Mouse (Mus musculus) T-helper 17 cell (primary cell): Measurements from ENCODE around the gene Reln.

Source experiments
- in situ Hi-C, 2 experiments: fragments of 300-600 bp; cut with MboI, MseI; formaldehyde crosslinking; loops; 1 replicate in 1 of 2; 2 replicates in 1 of 2; pipeline ENCODE4 v1.15.1; 2025; ENCODE audit warnings: high pct_unique_total_duplicates in 2 of 2

The Reln gene

DNA sequence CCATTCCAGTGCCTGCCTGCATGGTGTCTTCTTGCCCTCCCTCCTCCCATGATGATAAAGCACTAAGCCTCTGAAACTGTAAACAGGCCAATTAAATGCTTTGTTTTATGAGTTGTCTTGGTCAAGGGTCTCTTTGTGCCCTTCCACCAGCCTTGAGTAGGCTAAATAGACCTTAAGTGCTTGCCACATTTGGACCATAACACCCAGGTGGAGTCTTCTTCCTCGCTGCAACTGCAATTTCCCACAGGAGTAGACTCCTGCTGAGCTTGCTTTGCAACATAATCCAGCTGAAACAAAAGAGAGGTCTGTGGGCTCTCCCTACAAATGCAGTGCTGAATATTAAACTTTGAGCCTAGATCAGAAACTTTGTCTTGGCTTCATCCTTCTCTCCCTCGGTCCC lies 35.5 kb downstream of the Reln start:
- in situ Hi-C loops = loop anchor here in 1 of 2 experiments (10.0 kb wide), 1 partner anchor 1326 kb away; no protein-coding TSS in a partner anchor

DNA sequence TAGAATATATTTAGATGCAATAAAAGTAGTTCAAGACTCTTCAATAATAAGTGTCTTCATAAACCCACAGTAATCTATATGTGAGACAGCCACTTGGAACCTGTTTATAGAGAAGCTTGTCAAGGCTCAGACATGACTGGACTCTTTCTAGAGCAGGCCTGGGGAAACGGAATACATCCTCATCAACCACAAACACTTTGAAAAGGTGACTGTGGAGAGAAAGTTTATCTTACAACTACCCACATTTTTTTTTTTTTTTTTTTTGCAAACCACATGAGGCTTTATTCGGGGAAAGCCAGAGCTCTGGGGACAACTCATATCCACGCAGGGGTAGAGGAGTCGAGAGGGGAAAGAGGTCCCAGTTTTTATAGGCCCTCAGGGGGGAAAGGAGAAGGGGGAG lies 36.6 kb downstream of the Reln start:
- in situ Hi-C loops = loop anchor here in 1 of 2 experiments (10.0 kb wide), 1 partner anchor 1327 kb away; no protein-coding TSS in a partner anchor

- in situ Hi-C loops = loop anchor here in 1 of 2 experiments (10.0 kb wide), 1 partner anchor 1328 kb away; no protein-coding TSS in a partner anchor
These were observed 37.4 kb downstream of the Reln start for GRCm38 (mm10) chr5:22307072-22307471.

GRCm38 (mm10) chr5:22303709-22304108 lies 40.8 kb downstream of the Reln start:
- in situ Hi-C loops = loop anchor here in 1 of 2 experiments (10.0 kb wide), 1 partner anchor 1331 kb away; no protein-coding TSS in a partner anchor

DNA sequence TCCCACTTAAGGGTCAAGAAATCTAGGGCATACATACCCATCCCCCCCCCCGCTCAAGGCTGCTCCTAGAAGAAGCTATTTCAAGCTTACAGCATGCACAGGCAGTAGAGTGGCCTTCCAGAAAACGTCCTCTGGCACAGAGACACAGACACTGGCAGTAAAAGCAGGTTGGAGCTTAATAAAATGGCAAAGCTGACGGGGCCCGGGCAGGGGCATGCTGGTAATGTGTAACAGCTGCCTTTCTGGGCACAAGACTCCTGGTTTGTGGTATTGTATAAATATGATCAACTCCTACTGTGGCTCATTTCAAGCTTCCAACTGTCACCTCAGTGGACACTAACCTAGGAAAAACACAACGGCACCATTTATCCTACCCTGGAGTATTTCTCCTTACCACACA lies 42.2 kb downstream of the Reln start:
- in situ Hi-C loops = loop anchor here in 1 of 2 experiments (10.0 kb wide), 1 partner anchor 1332 kb away; no protein-coding TSS in a partner anchor

GRCm38 (mm10) chr5:22300788-22301187 lies 43.7 kb downstream of the Reln start:
- in situ Hi-C loops = loop anchor here in 1 of 2 experiments (10.0 kb wide), 1 partner anchor 1334 kb away; no protein-coding TSS in a partner anchor

- in situ Hi-C loops = loop anchor here in 1 of 2 experiments (10.0 kb wide), 1 partner anchor 1335 kb away; no protein-coding TSS in a partner anchor
These were observed 44.5 kb downstream of the Reln start for GRCm38 (mm10) chr5:22300046-22300445.

DNA sequence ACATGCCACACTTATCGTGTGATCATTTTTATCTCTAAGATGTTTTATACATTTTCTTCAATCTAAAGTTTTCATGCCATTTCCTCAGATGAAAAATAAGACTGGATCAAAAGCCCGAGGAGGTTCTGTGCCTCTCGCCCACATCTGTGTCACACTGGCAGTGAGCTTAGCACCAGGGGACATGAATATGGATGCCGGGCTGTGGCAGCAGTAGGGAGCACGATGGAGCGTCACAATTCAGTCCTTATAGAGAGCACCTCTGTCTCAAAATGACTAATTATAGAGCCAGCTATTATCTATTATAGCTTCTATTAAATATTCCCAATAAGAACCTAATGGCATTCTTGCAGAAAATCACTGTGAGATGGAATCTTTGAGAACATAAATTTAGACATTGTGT lies 49.3 kb downstream of the Reln start:
- in situ Hi-C loops = no loop called here

GRCm38 (mm10) chr5:22291409-22291808 lies 53.1 kb downstream of the Reln start:
- in situ Hi-C loops = no loop called here

DNA sequence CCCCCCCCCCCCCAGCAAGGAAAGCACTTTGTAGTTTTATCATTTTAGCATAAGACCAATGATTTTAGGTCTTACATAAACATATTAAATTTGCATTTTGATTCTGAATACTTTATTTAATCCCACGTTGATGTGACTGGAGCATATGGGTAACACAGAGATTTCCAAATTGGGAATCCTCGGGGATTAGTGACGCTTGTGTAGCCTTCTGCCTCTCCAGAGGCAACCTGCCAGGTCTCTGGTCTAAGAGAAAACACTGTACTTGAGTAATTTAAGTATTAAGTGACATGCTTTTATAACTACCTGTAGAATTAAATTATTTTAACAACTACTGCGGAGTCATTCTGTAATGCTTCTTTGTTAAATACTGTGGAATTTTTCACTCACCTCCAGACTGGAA lies 59.1 kb downstream of the Reln start:
- in situ Hi-C loops = loop anchor here in 1 of 2 experiments (10.0 kb wide), 1 partner anchor 59 kb away; the partner anchor contains the start of gene Reln

- in situ Hi-C loops = loop anchor here in 1 of 2 experiments (10.0 kb wide), 1 partner anchor 63 kb away; the partner anchor contains the start of gene Reln
These were observed 62.3 kb downstream of the Reln start for GRCm38 (mm10) chr5:22282141-22282665.

GRCm38 (mm10) chr5:22280534-22281164 lies 63.9 kb downstream of the Reln start:
- in situ Hi-C loops = loop anchor here in 1 of 2 experiments (10.0 kb wide), 1 partner anchor 64 kb away; the partner anchor contains the start of gene Reln

GRCm38 (mm10) chr5:22279201-22279600 lies 65.3 kb downstream of the Reln start:
- in situ Hi-C loops = no loop called here

DNA sequence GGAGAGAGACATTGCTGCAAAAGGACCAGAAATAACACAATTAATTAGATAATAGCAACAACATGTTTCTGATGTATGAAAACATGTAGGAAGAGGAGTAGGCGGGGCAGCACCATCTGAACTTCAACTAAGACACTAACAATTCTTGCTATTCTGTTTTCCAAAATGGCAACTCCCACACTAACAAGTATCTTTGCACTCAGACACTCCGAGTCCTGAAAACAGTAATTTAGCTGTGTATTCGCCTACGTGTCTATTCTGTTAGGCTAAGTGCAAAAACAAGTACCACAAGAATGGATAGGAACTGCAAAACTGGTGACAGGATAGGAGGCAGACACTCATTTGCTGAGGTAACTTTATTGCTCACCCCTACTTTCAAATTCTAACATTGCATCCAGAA lies 70.4 kb downstream of the Reln start:
- in situ Hi-C loops = no loop called here

DNA sequence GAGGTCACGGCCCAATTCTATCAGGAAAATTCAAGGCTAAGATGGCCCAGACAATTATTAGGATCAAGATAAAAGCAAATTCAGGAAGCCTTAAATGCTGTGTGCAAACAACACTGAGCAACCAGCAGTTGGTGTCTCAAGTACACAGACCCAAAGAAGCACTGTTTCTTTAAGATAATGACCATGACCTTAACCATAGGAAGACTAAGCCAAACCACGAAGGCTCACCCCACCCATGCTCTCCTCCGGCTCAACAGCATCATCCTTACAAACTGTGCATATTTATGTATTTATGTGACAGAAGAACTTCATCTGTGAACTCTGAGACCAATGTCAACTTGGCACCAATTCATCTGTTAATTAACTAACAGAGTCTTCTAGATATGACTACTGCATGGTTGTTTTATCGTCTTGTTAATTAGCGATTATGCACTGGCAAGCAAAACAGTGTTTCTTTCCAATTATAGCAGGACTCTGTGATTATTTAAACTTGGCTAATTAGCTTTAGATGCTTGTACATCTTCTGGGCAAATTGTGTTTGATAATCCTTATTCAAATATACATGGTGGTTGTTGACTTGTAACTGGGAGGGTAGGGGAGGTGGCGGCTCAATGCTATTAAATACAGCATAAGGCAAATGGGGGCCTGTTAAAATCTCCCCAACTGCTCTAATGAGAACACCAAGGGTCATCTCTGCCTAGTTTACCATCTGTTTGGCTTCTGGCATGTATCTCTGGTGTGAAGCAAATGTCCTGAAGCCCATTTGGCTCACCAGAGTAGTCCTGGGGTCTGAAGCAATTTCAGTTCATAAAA lies 77.8 kb downstream of the Reln start:
- in situ Hi-C loops = loop anchor here in 1 of 2 experiments (10.0 kb wide), 1 partner anchor 982 kb away; no protein-coding TSS in a partner anchor

DNA sequence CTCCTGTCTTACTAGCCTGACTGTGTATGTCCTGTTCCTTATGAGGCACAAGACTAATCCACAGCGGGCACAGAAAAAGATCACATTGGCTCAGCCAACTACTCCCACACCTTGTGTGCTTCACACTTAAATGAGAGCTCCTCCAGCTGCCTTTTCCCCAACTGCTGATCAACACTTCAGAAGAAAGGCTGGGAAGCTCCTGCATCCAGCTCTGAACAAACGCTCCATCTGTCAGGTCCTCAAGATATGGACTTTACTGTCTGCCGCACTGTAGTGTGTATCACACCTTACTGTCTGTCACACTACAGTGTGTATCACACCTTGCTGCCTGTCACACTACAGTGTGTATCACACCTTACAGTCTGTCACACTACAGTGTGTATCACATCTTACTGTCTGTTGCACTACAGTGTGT lies 82.1 kb downstream of the Reln start:
- in situ Hi-C loops = loop anchor here in 1 of 2 experiments (10.0 kb wide), 1 partner anchor 978 kb away; no protein-coding TSS in a partner anchor

DNA sequence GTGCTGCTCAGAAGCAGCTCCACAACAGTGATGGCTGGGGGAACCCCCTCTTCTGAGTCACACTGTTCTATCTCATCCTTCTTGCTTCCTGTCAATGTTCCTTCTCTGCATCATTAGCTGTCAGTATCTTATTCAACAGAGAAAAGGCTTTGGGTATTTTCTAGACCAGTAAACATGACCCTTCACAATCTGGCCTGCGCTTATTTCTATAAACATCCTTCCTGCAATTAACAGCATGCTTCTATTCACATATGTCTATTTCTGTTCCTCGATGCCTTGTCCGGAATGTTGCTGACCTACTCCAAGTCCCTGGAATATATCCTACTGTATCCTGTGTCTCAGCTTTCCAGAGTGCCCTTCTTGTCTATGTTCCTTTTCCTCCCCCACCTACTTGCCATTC lies 89.2 kb downstream of the Reln start:
- in situ Hi-C loops = no loop called here

- in situ Hi-C loops = no loop called here
These were observed 90.6 kb downstream of the Reln start for GRCm38 (mm10) chr5:22253910-22254309.

DNA sequence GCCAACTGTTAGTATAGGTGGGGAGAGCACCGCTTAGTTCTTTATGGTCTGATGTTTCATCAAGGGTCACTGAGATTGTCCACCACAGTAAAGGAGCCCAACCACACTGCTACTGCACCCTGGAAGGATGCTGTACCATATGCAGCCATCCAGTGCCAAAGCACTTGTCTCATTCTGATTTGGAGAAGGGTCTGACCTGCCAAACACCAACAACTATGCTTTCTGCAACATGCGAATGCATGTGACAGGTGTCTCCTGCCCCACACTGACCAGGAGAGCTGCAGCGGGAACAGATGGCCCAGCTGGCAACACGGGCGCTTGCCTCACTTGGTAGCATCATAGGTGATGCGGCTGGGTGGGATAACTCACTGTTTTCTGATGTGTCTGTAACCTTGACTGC lies 91.2 kb downstream of the Reln start:
- in situ Hi-C loops = no loop called here

- in situ Hi-C loops = no loop called here
These were observed 96.7 kb downstream of the Reln start for GRCm38 (mm10) chr5:22247850-22248249.

GRCm38 (mm10) chr5:22245056-22245455 lies 99.4 kb downstream of the Reln start:
- in situ Hi-C loops = no loop called here

DNA sequence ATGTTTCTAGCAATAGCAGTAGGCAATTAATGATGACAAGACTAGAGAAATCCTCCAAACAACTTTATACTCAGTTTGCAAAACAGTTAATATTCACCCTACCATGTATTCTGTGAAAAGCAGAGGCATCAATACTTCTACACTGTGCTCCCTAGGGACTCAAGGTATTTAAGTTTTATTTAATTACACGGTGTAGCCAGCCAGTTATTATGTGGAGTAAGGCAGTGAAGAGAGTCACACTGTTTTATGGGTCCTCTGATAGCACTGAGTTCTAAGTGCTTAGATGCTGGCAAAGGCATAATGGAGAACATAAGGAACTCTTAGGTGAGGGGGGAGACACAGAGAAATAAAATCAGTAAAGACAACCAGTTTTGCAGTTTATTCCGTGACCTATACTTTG lies 101.0 kb downstream of the Reln start:
- in situ Hi-C loops = no loop called here
